Mouse (Mus musculus): ENCODE data around the gene Fsip1.
A peak's percentile ranks its signal among the peaks of the same experiment; 100 is the strongest.
"Not testable (repeated sequence)": the region's sequence is repeated elsewhere in the genome, so short reads cannot be mapped to it uniquely, and the experiment has no call there.

Fsip1 gene

GRCm38 (mm10) chr2:118256621-118257053 lies at the start of gene Fsip1:
Gene Fsip1, minus strand, starts transcription at chr2:118256966.
- peak in 1 of 2 experiments; percentile 47 for DNase-seq

DNA sequence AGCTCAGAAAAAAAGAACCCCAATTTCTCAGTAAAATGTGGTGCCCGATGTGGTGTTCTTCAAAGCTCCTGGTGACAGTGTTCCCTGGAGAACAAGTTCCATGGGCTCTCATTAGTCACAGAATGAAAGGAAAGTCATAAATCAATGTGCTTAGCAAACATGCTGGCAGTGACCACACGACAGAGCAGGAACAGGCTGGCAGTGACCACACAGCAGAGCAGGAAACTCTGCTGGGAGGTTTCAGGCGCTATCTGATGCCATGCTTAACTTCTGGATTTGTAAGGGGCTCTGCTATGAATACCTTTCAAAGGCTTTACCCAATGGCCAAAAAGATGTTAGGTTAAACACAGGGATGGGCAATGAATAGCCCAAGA lies 49.7 kb upstream of the Fsip1 start:
- DNase-seq = no peak

DNA sequence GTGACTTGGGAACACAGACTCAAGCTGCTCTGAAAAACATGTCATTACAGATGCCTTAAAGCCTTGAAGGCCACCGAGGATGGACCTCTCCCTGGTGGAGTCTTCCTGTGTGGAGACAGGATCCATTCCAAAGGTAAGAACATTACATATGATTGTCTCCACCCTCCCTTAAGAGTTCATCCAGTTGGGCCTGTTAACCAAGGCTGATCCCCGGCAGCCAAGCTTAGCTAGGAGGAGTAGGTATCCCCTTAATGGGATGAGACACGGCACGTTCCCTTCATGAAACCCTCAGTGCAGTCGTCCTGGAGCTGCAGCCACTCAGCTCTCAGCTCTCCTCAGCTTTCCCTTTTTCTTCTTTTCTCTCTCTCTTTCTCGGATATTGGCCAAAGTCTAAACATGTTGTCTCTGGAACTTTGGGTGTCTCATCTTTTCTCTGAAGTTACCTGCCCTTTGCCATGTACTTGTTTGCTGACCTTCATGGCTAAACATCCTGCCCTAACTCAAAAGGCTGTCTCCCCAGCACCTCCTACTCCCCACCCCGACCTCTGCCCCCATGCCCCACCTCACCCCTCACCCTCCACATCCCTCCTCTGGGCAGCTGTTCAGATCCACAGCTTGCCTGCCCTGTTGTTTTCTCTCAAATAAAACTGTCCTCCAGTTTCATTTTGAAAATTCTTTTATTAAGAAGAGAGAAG lies 49.2 kb upstream of the Fsip1 start:
- DNase-seq = no peak

GRCm38 (mm10) chr2:118303456-118303855 lies 46.7 kb upstream of the Fsip1 start:
- no peak for DNase-seq

DNA sequence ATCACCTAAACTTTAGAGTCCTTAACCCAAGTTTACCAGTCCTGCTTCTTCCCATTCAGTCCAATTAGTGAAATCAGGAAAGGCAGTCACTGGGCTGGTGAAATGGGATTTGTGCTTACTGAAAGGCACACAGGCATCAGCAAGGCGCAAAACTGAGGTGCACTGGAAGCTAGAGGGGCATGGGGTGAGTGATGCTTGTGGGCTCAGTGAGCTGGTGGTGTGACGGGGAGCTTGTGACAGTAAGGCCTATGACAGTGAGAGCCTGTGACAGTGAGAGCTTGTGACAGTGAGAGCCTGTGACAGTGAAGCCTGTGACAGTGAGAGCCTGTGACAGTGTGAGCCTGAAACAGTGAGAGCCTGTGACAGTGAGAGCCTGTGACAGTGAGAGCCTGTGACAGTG lies 44.9 kb upstream of the Fsip1 start:
- no peak for DNase-seq

GRCm38 (mm10) chr2:118301041-118301545 lies 44.3 kb upstream of the Fsip1 start:
- DNase-seq = no peak

DNA sequence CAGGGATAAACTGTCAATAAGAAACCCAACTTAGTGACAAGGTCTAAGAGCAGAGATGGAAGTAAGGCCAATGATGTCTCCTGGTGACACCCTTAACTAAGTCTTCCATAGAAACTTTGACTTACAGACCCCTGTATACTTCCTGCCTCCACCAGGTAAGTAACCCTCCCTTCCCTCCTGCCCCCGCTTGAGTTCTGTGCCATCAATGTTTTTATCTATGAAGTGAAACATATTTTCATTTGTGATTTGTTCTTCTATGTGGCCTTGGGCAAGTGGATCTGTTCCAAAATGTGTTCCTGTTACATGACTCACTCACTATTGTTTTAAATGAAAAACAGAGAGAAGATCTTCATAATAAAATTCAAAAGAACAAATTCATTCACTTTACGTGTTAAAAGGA lies 43.2 kb upstream of the Fsip1 start:
- DNase-seq = no peak

GRCm38 (mm10) chr2:118298601-118299000 lies 41.8 kb upstream of the Fsip1 start:
- no peak for DNase-seq

- DNase-seq = no peak
These were observed 41.2 kb upstream of the Fsip1 start for GRCm38 (mm10) chr2:118297966-118298365.

GRCm38 (mm10) chr2:118295505-118295904 lies 38.7 kb upstream of the Fsip1 start:
- DNase-seq = no peak

GRCm38 (mm10) chr2:118293583-118293982 lies 36.8 kb upstream of the Fsip1 start:
- DNase-seq = no peak

DNA sequence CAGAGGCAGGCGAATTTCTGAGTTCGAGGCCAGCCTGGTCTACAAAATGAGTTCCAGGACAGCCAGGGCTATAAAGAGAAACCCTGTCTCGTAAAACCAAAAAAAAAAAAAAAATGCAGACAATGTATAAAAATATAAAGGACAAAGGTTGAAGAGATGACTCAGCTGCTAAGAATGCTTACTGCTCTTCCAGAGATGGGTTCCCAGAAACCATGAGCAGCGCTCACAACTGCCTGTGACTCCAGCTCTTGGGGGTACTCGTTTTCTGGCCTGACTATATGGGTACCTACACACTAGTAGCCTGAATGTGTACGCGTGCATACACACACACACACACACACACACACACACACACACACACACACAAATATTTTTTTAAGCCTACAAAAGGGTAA lies 32.3 kb upstream of the Fsip1 start:
- DNase-seq = not testable (repeated sequence)

GRCm38 (mm10) chr2:118288326-118289065 lies 31.7 kb upstream of the Fsip1 start:
- peak in 1 of 2 experiments; percentile 15 for DNase-seq

DNA sequence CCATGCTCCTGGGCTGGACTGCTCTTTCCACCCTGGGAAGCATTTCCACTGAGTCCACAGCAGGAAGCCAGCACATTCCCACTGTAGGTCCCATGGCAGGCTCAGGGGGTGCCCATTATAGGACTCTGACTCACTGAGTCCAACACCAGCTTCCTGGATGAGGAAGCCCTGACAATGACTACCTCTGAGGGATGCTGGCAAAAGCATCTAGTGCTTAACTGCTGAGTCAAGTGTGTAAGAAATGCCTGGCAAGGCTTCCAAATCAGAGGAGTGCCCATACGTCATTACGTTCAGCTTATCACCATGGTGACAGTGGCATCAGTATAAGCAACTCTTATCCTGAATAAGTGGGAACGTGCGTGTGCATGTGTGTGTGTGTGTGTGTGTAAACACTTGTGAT lies 30.9 kb upstream of the Fsip1 start:
- no peak for DNase-seq

DNA sequence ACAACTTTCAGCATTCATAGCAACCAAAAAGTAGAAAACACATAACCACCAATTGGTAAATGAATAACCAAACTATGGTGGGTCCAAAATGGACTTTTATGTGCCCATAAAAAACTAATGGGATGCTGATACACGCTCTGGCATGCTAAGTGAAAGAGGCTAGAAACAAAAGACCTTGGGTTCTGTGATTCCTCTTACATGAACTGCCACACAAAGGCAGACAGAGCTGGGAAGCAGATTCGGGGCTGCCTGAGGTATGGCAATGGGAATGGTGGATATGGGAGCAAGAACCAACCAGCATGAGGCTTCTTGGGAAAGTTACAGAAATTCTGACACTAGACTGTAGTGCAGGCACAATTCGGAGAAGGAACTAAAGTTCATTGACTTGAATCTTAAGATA lies 25.7 kb upstream of the Fsip1 start:
- DNase-seq = no peak

GRCm38 (mm10) chr2:118278249-118278648 lies 21.5 kb upstream of the Fsip1 start:
- DNase-seq = peak; percentile 61 to 71

- DNase-seq = no peak
These were observed 14.8 kb upstream of the Fsip1 start for GRCm38 (mm10) chr2:118271606-118272005.

GRCm38 (mm10) chr2:118270213-118270612 lies 13.4 kb upstream of the Fsip1 start:
- no peak for DNase-seq

GRCm38 (mm10) chr2:118263914-118264201 lies 7.1 kb upstream of the Fsip1 start:
- no peak for DNase-seq

DNA sequence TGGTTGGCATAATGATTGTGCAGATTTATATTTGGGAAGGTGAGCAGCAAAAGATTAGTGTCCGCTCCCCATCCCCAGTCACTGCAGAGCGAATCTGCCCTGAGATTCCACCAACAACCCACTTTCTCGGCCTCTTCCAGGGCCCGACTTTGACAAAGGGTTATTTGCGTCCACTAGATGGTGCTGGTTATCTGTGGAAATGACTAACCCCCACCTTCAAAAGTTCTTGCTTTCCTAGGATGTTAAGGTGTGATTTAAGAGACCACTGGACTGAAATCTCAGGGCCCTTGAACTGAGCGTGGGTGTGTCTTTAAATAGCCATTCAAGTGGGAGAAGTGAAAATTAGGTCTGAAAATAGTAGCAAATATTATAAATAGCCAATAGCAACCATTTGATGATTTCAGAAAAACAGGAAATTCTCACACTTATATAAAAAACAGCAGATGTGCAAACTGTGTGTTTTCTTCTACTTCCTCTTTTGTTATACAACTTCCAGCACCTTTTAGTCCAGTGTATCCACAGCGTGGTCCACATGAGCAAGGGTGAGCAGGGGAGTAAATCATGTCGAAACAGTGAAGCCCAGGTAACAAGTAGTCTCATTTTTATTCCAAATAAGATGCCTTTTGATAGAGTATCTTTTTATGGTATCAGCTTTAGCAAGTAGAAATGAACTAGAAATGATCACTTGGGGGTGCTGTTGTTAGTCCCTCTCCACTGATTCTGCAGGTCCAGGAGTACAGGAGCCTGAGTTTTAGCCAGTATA lies 6.6 kb upstream of the Fsip1 start:
- DNase-seq = peak; percentile 54 to 70

DNA sequence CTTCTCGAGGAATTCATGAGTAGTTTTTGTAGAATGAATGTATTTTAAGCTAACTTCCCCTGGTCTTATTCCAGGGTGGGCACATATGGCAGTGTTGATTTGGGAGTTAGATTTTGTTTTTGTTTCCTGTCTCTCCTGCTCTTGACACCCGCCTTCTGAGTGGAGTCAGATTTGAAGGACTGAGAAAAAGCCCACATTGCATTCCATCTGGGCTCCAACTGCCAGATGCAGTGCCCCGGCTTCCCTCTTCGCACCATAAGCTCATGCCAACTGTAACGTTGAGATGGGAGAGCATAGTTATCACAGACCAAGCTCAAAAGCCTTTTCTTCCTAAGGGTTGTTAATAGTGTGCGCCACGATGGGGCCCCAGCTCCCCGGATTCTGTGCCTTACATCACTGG lies 5.9 kb upstream of the Fsip1 start:
- no peak for DNase-seq

DNA sequence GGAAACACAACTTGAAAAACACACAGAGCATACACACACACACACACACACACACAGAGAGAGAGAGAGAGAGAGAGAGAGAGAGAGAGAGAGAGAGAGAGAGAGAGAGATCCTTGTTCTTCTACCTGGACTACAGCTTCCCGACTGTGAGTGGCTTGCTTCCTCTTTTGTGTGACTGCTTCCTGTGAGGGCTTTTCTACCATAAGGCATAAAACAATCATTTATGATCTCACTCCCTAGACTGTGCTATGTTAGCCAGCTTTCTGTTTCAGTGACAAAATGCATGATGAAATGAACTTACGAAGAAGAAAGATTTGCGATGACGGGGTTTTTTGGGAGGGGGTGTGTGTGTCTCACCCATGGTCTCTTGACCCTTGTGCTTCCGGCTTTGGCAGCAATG lies 3.0 kb upstream of the Fsip1 start:
- DNase-seq = no peak

DNA sequence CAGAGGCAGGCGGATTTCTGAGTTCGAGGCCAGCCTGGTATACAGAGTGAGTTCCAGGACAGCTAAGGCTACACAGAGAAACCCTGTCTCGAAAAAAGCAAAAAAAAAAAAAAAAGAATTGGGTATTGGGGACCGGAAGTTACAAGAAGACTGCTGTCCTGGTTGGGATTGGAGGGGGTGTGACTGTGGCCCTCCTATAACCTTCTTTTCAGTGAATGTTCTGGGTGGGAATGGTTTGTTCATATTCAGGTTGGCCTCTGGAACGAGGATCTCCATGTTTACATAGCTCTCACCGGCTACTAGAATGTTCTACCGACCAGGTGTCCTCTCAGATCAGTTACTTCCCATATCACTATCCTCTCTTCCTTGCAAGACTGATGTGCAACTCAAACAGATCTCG lies 328 bp upstream of the Fsip1 start:
- DNase-seq = no peak

DNA sequence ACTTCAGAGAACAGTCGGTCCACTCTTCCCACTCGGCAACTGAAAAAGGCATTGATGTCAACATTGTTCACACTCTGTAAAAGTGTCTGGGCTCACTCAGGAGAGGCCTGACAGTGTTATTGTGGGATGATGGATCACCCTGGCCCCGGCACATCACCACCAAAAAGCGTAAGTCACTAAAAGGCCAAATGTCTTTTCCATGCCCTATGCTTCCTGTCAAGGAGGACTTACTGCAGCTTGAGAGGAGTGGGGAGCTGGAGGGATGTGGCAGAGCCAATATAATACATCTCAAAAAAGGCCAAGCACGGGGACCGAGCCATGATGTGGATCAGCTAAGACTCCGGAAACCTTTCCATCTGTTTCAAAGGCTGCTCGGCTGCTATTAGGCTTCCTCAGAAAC lies 2.2 kb downstream of the Fsip1 start:
- DNase-seq = no peak

All from cerebellum, postnatal 25 days (tissue).